Mouse (Mus musculus): ENCODE results near the gene Mmp19. TPM values are rescaled to one million over a fixed set of nuclear protein-coding genes. Genes with fewer than 3 reads are reported as not detected.

The Mmp19 gene
- total and polyA plus RNA-seq, 3 experiments: 0.08 to 0.36 TPM; not detected in 1

- peak; percentile 96 for DNase-seq (ENCODE audit: low read depth, low spot score)
- Histone ChIP-seq H3K27ac (ENCODE audit: control insufficient read depth, low read depth, low read length) (peak overlapping the region; percentile 98), H3K9ac (ENCODE audit: control insufficient read depth, low read depth, low read length, poor library complexity, severe bottlenecking) (peak overlapping the region; percentile 97), H3K27me3 (ENCODE audit: control insufficient read depth in 1 of 2, insufficient read depth in 2 of 2, low read length in 2 of 2) (no peaks in the 10 kb centered on the region), H3K9me3 (replicated peaks; ENCODE audit: insufficient read depth, low read length) (no peaks in the 10 kb centered on the region), H3K4me1 (ENCODE audit: control insufficient read depth in 1 of 2, insufficient read depth in 2 of 2, low read length in 2 of 2) (peaks cover 2 to 25% of the 10 kb centered on the region in 2 experiments), H3K4me3 (ENCODE audit: control insufficient read depth in 1 of 2, insufficient read depth in 1 of 2, low read depth in 2 of 2, low read length in 2 of 2) (peak overlapping the region; percentile 96 to 97), H3K36me3 (ENCODE audit: control insufficient read depth in 1 of 2, insufficient read depth in 2 of 2, low read length in 2 of 2) (peaks cover 4 to 22% of the 10 kb centered on the region in 2 experiments; a peak in 3 of 4 replicates), H3K79me2 (ENCODE audit: control insufficient read depth, insufficient read depth, low read length, poor library complexity) (peaks cover 48% of the 10 kb centered on the region)
- TF ChIP-seq MAX (IDR thresholded peaks at IDR 0.05; ENCODE audit: low read length) (0 out of 2 replicates have a peak, but pooled peaks have one; percentile 17), SIN3A (IDR thresholded peaks at IDR 0.05; ENCODE audit: low read length) (peak; percentile 70; the same call in 1 of the 2 replicates), TAL1 (IDR thresholded peaks at IDR 0.05; ENCODE audit: low read length) (no peak), EP300 (IDR thresholded peaks at IDR 0.05; ENCODE audit: low read depth in 1 of 2, low read length in 2 of 2) (no peak), ZMIZ1 (IDR thresholded peaks at IDR 0.05; ENCODE audit: low read depth, low read length) (0 out of 2 replicates have a peak, but pooled peaks have one; percentile 7), CHD2 (IDR thresholded peaks at IDR 0.05; ENCODE audit: low read length) (no peak), MXI1 (IDR thresholded peaks at IDR 0.05; ENCODE audit: low read depth, low read length) (no peak), USF2 (IDR thresholded peaks at IDR 0.05; ENCODE audit: borderline replicate concordance in 1 of 2, insufficient read depth in 1 of 2, low read depth in 1 of 2, low read length in 2 of 2) (no peak), GABPA (IDR thresholded peaks at IDR 0.05; ENCODE audit: low read depth, low read length) (no peak), BHLHE40 (IDR thresholded peaks at IDR 0.05; ENCODE audit: borderline replicate concordance, low read depth, low read length) (0 out of 2 replicates have a peak, but pooled peaks have one; percentile 13), USF1 (IDR thresholded peaks at IDR 0.05; ENCODE audit: low read depth, low read length) (no peak), KAT2A (conservative IDR thresholded peaks at IDR 0.05; ENCODE audit: low read depth, low read length) (no peak; the same call in 1 of the 2 replicates), TCF12 (IDR thresholded peaks at IDR 0.05; ENCODE audit: low read depth, low read length) (peak; percentile 68), E2F4 (IDR thresholded peaks at IDR 0.05; ENCODE audit: borderline replicate concordance, low read depth, low read length) (0 out of 2 replicates have a peak, but pooled peaks have one; percentile 9), NELFE (IDR thresholded peaks at IDR 0.05; ENCODE audit: low read depth, low read length) (peak; percentile 53; the same call in 1 of the 2 replicates), SMC3 (IDR thresholded peaks at IDR 0.05; ENCODE audit: low read depth, low read length) (no peak), HCFC1 (IDR thresholded peaks at IDR 0.05; ENCODE audit: low read depth, low read length) (peak; percentile 87), JUND (IDR thresholded peaks at IDR 0.05; ENCODE audit: low read depth, low read length) (no peak; the same call in 1 of the 2 replicates), POLR2AphosphoS2 (IDR thresholded peaks at IDR 0.05; ENCODE audit: low read length) (peak; percentile 76; the same call in 1 of the 2 replicates), RAD21 (IDR thresholded peaks at IDR 0.05; ENCODE audit: low read depth, low read length) (no peak), CTCF (IDR thresholded peaks at IDR 0.05 in 2 of 3, conservative IDR thresholded peaks at IDR 0.05 in 1 of 3; ENCODE audit: control insufficient read depth in 1 of 3, insufficient read depth in 1 of 3, low read depth in 2 of 3, low read length in 3 of 3, poor library complexity in 1 of 3, severe bottlenecking in 1 of 3) (peak in 2 of 3 experiments; percentile 49 to 50; a peak in 5 of 6 replicates), ELF1 (IDR thresholded peaks at IDR 0.05; ENCODE audit: low read depth, low read length) (peak; percentile 74), POLR2A (IDR thresholded peaks at IDR 0.05; ENCODE audit: control insufficient read depth in 1 of 2, insufficient read depth in 1 of 2, low read depth in 1 of 2, low read length in 2 of 2, poor library complexity in 1 of 2) (peak in 1 of 2 experiments; percentile 74; a peak in 2 of 4 replicates), ETS1 (IDR thresholded peaks at IDR 0.05; ENCODE audit: low read depth, low read length) (peak; percentile 20; the same call in 1 of the 2 replicates), MAZ (IDR thresholded peaks at IDR 0.05; ENCODE audit: low read depth, low read length) (no peak), TBP (IDR thresholded peaks at IDR 0.05; ENCODE audit: low read depth, low read length) (peak; percentile 74; the same call in 1 of the 2 replicates), MYC (IDR thresholded peaks at IDR 0.05; ENCODE audit: low read depth, low read length) (peak; percentile 51; the same call in 1 of the 2 replicates), CHD1 (IDR thresholded peaks at IDR 0.05; ENCODE audit: low read depth, low read length) (no peak)
Measured at GRCm38 (mm10) chr10:128748252-128748864, 42.4 kb upstream of the Mmp19 start.

Measured in MEL (cell line).